Mouse (Mus musculus) liver, embryonic 14.5 days (tissue): ENCODE measurements at regions not wholly inside any gene's neighbourhood (a gene's known extent, or its start where the extent isn't known, plus 50 kb on each side); places are given as distances from the start of the nearest gene placed in this dataset.

ENCODE experiments used
- CTCF ChIP-seq: IDR thresholded peaks from 2 replicates; pipeline ENCODE4 v1.5.1; 2016; ENCODE audit warnings: antibody characterized with exemption, low read depth, control low read depth
- EP300 ChIP-seq: IDR thresholded peaks from 2 replicates; pipeline ENCODE4 v1.6.1; 2016; ENCODE audit warnings: antibody characterized with exemption, low read depth

- TF ChIP-seq CTCF (no peak), EP300 (no peak)
These were observed 212.8 kb upstream of the Prox1 start for GRCm38 (mm10) chr1:190383256-190383838.
